Mouse (Mus musculus) gastrocnemius, postnatal 4 days (tissue): Measurements from ENCODE around the gene Hist1h4j. TPM values are rescaled to one million over a fixed set of nuclear protein-coding genes. Genes with fewer than 3 reads are reported as not detected.
"Not testable (repeated sequence)": the region's sequence is repeated elsewhere in the genome, so short reads cannot be mapped to it uniquely, and the experiment has no call there.

Experiments used
- DNase-seq, 2 experiments: peaks; one replicate each; pipeline ENCODE4 v3.0.0; 2021 to 2022; ENCODE audit warnings: low spot score in 2 of 2, mixed read lengths in 2 of 2
- total RNA-seq, 2 experiments: library from RNA; stranded (reverse); gene quantifications; 2 replicates each; pipeline ENCODE4 v1.2.3; 2021

Hist1h4j gene
- total RNA-seq, 2 experiments from 2014 or later = 70.8 to 87.9 TPM

DNA sequence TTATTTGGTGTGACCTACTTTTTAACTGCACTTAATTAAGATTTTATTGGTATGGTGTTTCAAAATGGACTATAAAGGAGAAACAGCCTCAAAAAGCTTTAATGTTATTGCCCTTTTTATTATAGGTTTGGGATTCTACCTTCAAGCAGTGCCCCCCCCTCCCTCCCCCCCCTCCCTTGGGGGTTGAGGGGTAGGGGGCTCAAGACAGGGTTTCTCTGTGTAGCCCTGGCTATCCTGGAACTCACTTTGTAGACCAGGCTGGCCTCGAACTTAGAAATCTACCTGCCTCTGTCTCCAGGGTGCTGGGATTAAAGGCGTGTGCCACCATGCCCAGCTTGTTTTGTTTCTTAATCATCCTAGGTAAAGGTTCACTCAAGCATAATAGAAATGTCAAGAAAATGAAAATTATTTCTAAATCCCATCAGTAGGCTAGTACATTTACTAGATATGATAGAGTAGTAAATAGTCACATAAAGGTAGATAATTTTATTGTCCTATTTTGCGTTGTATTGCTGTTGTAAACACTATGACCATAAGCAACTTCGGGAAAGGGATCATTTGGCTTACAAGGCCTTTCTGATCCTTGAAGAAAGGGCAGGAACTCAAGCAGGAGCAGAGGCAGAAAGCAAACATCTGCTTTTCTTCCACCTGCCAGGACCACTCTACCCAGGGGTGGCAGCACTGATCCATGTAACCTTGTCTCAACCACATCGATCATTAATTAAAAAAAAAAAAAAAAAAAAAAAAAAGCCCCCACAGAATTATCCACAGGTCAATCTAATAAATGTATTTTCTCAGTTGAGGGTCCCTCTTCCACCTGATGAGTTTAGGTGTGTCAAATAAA is 11.6 kb upstream of the Hist1h4j start:
- no peak for DNase-seq

DNA sequence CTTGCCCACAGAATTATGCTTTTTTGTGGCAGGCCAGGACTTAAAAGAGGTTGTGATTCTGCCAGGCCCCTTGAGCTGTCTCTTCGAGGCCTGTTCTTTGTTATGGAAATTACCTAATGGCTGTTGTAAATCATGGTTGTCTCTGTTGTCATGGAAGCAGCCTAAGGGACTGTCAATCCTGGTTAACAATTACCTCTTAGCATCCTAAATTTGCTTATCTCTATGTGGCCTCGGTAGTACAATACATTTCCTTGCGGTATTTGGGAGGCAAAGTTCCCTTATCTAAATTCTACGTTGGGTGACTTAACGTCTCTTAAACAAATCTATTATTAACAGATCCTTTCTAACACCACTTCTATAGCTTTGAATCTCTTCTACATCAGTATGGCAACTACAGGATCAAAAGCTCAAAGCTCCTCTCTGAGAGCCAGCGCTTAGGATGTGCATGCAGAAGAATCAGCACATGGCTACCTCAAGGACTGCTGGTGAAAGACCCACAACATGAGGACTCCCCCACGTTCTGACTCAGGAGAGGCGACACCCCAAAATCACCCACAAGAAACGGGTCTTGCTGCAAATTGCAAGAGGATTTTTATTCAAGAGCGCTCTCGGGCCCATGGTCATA is 6.8 kb upstream of the Hist1h4j start:
- DNase-seq = no peak

DNA sequence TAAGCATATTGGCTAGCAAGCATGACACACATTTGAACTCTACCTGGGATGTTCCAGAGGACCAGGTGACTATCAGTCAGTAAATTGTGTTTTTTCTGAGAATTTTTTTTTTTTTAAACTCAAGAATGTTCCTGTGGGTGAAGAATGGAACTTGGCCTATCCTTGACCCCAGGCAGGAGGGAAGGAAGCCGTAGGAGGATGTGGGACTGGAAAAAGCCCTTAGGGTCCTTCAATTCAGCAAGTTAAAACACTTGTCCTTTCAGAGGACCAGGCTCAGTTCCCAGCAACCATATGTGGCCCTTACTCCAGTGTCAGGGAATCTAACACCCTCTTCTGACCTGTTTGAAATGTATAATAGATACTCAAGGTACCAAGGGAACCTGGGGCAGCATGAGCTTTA is 5.3 kb upstream of the Hist1h4j start:
- no peak for DNase-seq

DNA sequence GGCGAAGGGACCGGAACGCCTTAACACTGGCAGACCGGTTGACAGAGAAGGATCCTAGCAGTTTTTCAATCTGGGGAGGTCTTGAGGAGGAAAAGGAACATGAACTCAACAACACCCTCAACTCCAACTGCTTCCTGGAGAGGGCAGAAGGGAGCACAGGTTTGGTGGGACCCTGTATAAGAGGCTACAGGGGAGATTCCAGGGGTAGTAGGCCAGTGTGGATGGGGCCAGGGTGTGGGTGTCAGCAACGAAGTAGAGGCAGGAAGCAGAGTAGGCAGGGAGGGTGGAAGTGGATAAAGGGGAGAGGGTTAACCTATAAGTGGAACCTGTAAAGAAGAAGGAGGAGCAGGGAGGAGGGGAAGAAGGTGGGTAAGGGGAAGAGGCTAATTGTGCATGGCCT is 1.4 kb upstream of the Hist1h4j start:
- no peak for DNase-seq

DNA sequence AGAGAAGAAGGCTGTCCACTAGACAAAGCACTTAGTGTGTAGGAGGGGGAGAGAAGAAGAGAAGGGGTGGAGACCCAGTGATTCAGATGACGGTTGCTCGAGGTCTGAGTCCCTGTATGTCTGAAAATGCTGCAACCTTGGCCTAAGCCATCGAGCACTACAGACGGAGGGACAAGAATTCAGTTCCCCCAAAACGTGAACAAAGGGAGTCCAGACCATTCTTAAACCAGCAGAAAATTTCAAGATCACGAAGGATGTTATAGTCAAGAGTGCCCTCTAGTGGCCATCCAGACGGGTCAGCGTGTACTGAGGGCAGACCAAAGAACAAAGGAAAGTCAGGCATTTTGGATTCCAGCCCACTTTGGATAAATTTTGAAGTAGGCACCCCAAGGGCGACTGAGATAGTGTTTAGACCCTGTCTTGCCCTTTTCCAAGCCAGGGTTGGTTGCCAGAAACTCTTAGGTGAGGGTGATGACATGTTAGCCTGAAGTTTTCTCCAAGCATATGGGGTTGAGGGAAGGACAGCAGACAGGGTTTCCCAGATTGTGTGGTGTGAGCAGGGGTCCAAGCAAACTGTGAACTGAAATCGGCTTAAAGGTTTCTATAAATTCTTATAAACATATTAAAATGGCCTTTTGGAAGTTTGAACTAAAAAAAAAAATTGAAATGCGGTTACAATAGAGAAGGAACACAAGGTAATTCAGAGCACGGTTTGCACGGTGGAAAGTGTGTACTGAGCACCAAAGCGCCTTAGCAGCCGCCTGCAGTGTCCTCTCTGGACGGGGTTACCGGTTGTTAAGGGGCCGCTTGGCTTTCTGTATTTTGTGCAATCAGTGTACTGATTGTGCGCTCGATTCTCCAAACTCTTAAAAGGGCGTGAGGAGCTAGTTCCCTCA is 606 bp upstream of the Hist1h4j start:
- DNase-seq = peak; percentile 59 to 77

DNA sequence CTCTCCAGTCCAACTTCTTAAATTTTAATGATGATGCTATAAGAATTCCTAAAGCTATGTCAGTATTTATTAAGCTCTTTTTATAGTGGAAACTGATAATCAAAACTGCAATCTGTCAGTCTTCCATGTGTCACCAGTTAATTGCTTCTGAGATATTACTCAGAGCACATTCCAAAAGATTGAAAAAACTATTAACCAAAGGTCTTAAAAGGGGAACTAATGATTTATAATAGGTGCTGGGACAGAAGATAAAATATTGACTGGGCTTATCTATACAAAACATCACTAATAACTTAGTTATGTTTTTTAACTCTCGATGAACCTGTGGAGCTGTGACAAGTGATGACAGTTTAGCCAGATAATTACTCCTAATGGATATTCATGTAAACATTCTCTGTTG is 10.1 kb downstream of the Hist1h4j start:
- no peak for DNase-seq

DNA sequence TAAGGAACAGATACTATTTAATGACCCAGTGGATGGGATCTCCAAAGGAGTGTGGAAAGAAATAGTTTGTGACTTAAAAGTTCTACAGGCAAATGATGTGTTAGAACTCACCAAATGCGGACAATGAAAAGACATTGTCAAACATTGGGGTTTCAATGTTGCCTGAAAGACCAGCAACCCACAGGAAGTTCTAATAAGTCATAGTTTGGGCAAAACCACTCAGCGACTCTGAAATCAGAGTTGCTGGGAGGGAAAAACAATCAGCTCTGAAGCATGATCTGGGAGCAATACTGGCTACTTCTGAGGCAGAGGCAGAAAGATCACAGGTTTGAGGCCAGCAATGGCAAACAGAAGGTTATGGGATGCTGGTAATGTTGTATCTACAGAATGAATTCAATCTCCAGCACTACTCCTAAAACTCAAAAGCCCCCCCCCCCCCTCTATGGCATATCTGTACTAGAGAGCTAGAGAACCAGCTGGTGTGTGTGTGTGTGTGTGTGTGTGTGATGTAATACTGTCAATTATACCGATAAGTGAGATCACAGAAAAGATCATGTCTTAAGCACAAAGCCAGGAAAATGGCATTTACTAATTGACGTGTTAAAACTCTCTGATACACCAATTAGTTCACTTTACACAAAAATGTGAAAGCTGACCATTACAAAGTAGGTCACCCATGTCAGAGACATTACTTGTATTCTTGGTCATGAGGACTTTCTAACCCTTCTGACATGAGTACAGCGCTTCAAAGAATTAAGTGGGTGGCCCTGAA is 14.7 kb downstream of the Hist1h4j start:
- DNase-seq = no peak

DNA sequence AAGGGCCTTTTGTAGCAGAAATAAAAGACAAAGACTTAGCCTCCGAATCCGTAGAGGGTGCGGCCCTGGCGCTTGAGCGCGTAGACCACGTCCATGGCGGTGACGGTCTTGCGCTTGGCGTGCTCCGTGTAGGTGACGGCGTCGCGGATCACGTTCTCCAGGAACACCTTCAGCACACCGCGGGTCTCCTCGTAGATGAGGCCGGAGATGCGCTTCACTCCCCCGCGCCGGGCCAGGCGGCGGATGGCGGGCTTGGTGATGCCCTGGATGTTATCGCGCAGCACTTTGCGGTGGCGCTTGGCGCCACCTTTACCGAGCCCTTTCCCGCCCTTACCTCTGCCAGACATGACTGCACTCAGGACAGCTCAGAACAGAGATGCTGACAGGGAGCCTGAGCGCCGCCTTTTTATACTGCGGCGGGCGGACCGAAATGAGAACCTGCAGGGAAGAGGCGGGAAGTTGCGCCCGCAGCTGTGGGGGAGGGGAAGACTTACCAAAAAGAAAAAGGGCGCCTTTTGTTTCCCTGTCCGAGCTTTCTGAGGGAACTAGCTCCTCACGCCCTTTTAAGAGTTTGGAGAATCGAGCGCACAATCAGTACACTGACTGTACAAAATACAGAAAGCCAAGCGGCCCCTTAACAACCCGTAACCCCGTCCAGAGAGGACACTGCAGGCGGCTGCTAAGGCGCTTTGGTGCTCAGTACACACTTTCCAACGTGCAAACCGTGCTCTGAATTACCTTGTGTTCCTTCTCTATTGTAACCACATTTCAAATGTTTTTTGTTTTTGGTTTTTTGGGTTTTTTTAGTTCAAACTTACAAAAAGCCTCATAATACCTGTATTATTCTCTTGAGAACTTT is 15.5 kb downstream of the Hist1h4j start, which contains the start of gene Hist1h4k:
TSS of gene Hist1h4k (minus strand) at position 347 of the 859 bp plus-strand sequence.
- DNase-seq = peak; percentile 79 to 91

DNA sequence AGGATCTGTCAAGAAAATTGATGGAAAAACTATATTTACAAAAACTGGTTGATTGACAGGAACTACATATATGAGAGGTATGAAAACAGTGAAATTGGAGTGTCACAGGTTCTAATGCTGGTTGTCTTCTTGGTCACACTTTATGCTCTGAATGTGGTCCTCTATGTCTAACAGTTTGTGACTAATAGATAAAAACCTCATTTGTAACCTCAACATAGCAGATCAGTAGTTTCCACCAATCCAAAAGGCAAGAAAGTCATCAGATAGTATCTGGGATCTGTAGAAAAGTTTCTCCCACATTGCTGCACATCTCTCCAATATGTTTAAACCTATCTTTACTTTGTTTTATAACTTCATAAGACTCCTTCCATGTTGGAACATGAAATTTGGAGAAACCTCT is 16.6 kb downstream of the Hist1h4j start:
- no peak for DNase-seq

DNA sequence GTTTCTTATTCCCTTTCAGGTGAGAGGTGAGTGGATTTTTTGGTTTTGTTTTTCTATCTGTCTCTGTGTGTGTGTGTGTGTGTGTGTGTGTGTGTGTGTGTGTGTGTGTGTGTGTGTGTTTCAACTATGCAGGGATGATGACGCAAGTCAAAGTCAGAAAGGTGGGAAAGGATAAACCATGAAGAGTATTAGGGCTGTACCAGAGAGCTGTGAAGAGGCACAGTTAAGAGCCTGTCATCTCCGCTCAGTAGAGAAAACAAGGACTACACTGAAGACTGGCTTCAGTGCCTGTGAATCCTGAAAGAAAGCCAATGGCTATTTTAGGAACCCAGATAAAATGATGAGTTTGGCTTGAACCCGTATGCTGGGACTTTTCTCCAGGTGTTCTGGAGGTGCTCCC is 17.0 kb downstream of the Hist1h4j start:
- no peak for DNase-seq

DNA sequence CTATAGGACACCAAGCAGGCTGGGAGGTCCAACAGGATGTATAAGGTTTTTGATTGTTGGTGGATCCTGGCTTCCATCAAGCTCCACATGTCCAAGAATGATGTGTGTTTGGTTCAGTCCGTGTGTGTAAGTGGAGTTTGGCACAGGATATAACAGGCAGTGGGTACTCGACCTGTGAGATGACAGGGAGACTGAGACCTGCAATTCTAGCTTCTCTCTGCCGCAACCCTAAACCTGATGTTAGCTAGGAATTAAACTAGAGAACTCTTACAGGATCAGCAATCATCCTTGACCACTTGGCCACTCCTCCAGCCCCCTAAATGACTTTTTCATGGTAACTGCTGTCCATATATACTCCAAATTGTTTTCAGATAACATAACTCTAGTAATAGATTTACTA is 17.5 kb downstream of the Hist1h4j start:
- DNase-seq = no peak

DNA sequence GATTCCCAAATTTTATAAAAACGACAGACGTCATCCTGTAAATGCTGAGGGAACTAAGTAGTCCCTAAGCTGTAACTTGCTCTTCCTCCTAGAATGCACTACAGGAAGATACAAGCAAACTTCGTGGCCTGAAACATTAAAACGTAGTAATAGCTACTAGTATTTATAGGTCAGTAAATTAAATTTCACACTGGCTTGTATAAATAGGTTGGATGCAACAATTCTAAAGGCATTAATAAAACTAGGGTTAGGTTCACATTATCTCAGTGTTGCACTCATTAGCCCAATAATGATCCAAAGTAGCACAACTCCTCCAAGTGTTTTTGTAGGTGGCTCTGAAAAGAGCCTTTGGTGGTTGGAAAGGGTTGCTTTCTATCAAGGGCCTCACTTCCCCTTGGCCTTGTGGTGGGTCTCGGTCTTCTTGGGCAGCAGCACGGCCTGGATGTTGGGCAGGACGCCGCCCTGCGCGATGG is 18.2 kb downstream of the Hist1h4j start:
- DNase-seq = no peak

DNA sequence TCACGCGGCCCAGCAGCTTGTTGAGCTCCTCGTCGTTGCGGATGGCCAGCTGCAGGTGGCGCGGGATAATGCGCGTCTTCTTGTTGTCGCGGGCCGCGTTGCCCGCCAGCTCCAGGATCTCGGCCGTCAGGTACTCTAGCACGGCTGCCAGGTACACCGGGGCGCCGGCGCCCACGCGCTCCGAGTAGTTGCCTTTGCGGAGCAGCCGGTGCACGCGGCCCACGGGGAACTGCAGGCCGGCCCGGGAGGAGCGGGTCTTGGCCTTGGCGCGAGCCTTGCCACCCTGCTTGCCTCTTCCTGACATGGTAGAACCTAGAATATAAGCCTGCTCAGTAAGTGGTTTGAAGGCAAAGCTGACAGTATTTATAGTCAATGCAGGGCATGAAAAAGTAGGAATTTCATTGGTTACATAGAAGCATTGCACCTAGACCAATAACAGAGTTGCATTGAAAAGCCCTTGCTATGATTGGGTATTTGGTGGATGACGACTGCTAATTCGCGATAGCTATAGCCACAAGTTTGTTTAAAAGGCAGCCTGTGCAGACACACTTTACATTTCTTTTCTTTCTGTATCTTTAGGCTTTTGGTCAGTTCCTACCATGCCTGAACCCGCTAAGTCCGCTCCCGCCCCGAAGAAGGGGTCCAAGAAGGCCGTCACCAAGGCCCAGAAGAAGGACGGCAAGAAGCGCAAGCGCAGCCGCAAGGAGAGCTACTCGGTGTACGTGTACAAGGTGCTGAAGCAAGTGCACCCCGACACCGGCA is 18.8 kb downstream of the Hist1h4j start, which contains the start of the genes Hist1h2ak and Hist1h2bn:
TSS of gene Hist1h2ak (minus strand) at position 304 of the 762 bp plus-strand sequence.
TSS of gene Hist1h2bn (plus strand) at position 600 of the 762 bp plus-strand sequence.
- peak in 1 of 2 experiments; percentile 46 for DNase-seq

DNA sequence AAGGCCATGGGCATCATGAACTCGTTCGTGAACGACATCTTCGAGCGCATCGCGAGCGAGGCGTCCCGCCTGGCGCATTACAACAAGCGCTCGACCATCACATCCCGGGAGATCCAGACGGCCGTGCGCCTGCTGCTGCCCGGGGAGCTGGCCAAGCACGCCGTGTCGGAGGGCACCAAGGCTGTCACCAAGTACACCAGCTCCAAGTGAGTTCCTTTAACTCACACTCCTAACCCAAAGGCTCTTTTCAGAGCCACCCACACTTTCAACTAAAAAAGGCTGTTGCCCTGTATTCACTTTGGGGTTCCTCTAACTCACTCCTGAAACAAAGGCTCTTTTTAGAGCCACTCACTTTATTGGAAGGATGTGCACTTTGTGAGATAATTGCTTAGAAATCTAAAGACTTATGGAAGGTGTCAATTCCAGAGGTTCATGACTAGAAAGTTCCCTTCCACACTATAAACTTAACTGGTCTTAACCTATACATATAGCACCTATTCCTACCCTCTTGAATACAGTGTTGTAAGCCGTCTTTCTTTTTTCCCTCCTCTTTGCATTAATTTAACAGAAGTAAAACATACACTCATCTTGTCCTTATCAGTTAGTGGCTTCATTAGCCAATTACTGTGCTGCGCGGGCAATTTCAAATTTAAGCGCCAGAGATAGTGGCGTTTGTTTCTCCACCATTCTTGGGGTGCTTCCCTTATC is 19.6 kb downstream of the Hist1h4j start:
- not testable (repeated sequence) for DNase-seq

DNA sequence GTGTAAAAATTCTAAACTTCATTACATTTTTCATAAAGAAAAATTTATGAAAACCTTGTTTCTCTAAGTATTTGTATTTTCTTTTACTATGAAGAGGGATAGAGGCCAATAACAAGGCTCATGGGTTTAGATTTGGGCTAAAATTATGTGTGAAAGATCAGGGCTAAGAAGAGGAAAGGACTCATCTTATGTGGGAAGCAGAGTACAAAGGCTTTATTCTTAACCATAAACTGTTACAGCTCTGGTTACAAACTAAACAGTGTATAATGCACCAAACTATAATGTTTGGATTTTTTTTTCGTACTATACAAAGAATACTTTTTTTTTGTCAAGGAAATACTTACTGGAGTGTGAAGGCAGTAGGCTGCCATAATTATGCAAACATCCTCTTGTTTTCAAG is 20.8 kb downstream of the Hist1h4j start:
- DNase-seq = no peak

DNA sequence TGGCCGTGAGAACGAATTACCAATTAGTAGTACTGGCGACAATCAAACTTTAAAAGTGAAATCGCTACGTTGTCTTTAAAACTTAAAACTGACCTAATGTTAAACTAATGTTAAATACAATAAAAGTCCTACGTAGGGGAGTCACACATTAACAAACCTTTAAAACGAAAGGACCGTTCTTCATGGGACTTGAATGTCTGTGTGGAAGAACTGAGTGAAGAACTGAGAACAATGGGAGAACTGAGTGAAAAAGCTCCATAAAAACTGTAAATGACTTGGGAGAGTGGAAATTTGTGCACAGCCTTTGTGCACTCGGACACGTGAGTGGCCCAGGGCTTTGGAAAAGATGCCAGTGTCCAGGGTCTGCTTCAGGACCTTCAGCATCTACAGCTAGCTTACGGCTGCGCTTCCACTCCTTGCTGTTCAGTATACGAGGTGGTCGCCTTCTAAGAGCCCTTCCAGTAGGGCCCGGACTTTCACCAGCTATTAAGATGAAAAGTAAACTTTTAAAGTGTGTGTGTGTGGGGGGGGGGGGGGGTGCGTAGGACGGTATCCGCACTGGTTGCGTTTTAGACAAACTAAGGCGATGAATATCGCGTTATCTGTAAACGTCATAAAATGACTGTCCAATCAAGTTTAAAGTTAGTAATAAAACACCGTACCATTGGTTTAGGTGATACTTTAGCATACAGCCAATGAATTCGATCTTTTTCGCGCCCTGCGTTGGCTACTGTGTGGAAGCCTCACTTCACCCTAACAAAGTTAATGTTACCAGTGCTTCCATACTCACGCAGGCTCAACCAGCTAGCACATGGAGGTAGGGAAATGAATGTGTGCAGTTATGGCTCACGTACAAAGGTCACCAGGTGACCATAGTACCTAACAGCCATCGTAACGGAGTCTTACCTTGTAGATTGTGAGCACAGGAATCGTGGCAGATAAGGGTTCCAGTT is 44.2 kb downstream of the Hist1h4j start:
- DNase-seq = peak in 1 of 2 experiments; percentile 60
